Mouse (Mus musculus): ENCODE measurements around the gene Spesp1.

DNA sequence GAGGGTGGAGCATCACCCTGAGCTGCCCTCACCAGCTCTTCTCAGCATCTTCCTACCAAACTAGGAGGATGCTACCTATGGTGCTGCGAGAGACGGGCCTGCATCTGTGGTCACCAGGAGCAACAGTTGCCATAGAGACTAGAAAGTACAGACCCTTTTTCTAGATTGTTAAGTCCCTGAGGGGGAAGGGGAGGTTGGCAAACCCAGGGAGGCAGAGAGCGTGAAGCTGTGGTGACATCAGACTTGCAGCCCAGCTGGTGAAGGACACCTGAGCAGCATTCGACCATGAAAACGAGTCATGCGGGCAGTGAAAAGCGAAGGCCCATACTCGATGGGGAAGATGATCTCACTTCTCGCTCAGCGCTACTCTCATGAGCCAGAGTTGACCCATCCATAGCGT is 24.0 kb downstream of the Spesp1 start:
- no peak for TF ChIP-seq CTCF (conservative IDR thresholded peaks at IDR 0.05; ENCODE audit: insufficient read depth, insufficient read length, low read depth, low read length)
- TF ChIP-seq POLR2A (IDR thresholded peaks at IDR 0.05; ENCODE audit: low read depth, low read length) = no peak
